Mouse (Mus musculus): Measurements from ENCODE around the gene Pbld1. TPM values are rescaled to one million over a fixed set of nuclear protein-coding genes. Genes with fewer than 3 reads are reported as not detected.
"Not testable (repeated sequence)": the region's sequence is repeated elsewhere in the genome, so short reads cannot be mapped to it uniquely, and the experiment has no call there.

Pbld1 gene
- polyA plus RNA-seq, 1 experiment from 2014 or later, result 1.8 TPM

- no peaks in the 10 kb centered on the region for H3K9me3 ChIP-seq
- WGBS, result 87% methylated on average over 8 of the region's 8 CpGs
Measured at GRCm38 (mm10) chr10:63047751-63048150, 12.2 kb upstream of the Pbld1 start.

GRCm38 (mm10) chr10:63049106-63049505, 10.9 kb upstream of the Pbld1 start:
- no peaks in the 10 kb centered on the region for H3K9me3 ChIP-seq
- no peak overlapping the region for H3K4me3 ChIP-seq
- H3K36me3 ChIP-seq, result no peaks in the 10 kb centered on the region
- H3K4me2 ChIP-seq, result no peak overlapping the region
- no peak overlapping the region for H3K27ac ChIP-seq
- no peak overlapping the region for H3K9ac ChIP-seq
- ATAC-seq (ENCODE audit: insufficient number of reproducible peaks, insufficient read depth, low FRiP score, low TSS enrichment, low read depth), result no peak
- WGBS, result 78% methylated on average over 2 of the region's 2 CpGs
- H3K4me1 ChIP-seq, result no peaks in the 10 kb centered on the region
- no peaks in the 10 kb centered on the region for H3K27me3 ChIP-seq

More at GRCm38 (mm10) chr10:63047751-63048150, 12.2 kb upstream of the Pbld1 start:
- no peaks in the 10 kb centered on the region for H3K4me1 ChIP-seq
- ATAC-seq (ENCODE audit: insufficient number of reproducible peaks, insufficient read depth, low FRiP score, low TSS enrichment, low read depth), result no peak
- no peak overlapping the region for H3K4me3 ChIP-seq
- H3K27ac ChIP-seq, result no peak overlapping the region
- H3K27me3 ChIP-seq, result no peaks in the 10 kb centered on the region
- H3K4me2 ChIP-seq, result no peak overlapping the region
- H3K9ac ChIP-seq, result no peak overlapping the region
- H3K36me3 ChIP-seq, result no peaks in the 10 kb centered on the region

GRCm38 (mm10) chr10:63051267-63051666, 8.7 kb upstream of the Pbld1 start:
- no peaks in the 10 kb centered on the region for H3K36me3 ChIP-seq
- no peak overlapping the region for H3K27ac ChIP-seq
- H3K4me3 ChIP-seq, result no peak overlapping the region
- H3K4me2 ChIP-seq, result no peak overlapping the region
- H3K9ac ChIP-seq, result no peak overlapping the region
- H3K27me3 ChIP-seq, result no peaks in the 10 kb centered on the region
- H3K4me1 ChIP-seq, result no peaks in the 10 kb centered on the region
- no peak for ATAC-seq (ENCODE audit: insufficient number of reproducible peaks, insufficient read depth, low FRiP score, low TSS enrichment, low read depth)
- 69% methylated on average over 7 of the region's 7 CpGs for WGBS
- H3K9me3 ChIP-seq, result no peaks in the 10 kb centered on the region

GRCm38 (mm10) chr10:63052011-63052410, 8.0 kb upstream of the Pbld1 start:
- no peaks in the 10 kb centered on the region for H3K9me3 ChIP-seq
- no peak overlapping the region for H3K9ac ChIP-seq
- H3K4me2 ChIP-seq, result no peak overlapping the region
- no peaks in the 10 kb centered on the region for H3K36me3 ChIP-seq
- WGBS, result 74% methylated on average over 6 of the region's 6 CpGs
- H3K27ac ChIP-seq, result no peak overlapping the region
- H3K27me3 ChIP-seq, result no peaks in the 10 kb centered on the region
- no peak for ATAC-seq (ENCODE audit: insufficient number of reproducible peaks, insufficient read depth, low FRiP score, low TSS enrichment, low read depth)
- H3K4me1 ChIP-seq, result no peaks in the 10 kb centered on the region
- H3K4me3 ChIP-seq, result no peak overlapping the region

GRCm38 (mm10) chr10:63053007-63053406, 7.0 kb upstream of the Pbld1 start:
- Histone ChIP-seq H3K9me3 (no peaks in the 10 kb centered on the region), H3K4me2 (no peak overlapping the region), H3K9ac (no peak overlapping the region), H3K4me3 (no peak overlapping the region), H3K27ac (no peak overlapping the region), H3K27me3 (no peaks in the 10 kb centered on the region), H3K36me3 (no peaks in the 10 kb centered on the region), H3K4me1 (no peaks in the 10 kb centered on the region)
- 48% methylated on average over 6 of the region's 6 CpGs for WGBS
- ATAC-seq (ENCODE audit: insufficient number of reproducible peaks, insufficient read depth, low FRiP score, low TSS enrichment, low read depth), result no peak

GRCm38 (mm10) chr10:63054071-63054470, 5.9 kb upstream of the Pbld1 start:
- not testable (repeated sequence) for ATAC-seq (ENCODE audit: insufficient number of reproducible peaks, insufficient read depth, low FRiP score, low TSS enrichment, low read depth); H3K4me2 ChIP-seq; H3K9me3 ChIP-seq; H3K27me3 ChIP-seq; H3K4me1 ChIP-seq; H3K9ac ChIP-seq; H3K27ac ChIP-seq; H3K4me3 ChIP-seq; H3K36me3 ChIP-seq
- 85% methylated on average over 6 of the region's 6 CpGs for WGBS

GRCm38 (mm10) chr10:63054586-63054985, 5.4 kb upstream of the Pbld1 start:
- no peak for ATAC-seq (ENCODE audit: insufficient number of reproducible peaks, insufficient read depth, low FRiP score, low TSS enrichment, low read depth)
- WGBS, result 63% methylated on average over 2 of the region's 2 CpGs
- H3K4me3 ChIP-seq, result no peak overlapping the region
- no peaks in the 10 kb centered on the region for H3K27me3 ChIP-seq
- no peak overlapping the region for H3K27ac ChIP-seq
- H3K9me3 ChIP-seq, result no peaks in the 10 kb centered on the region
- no peak overlapping the region for H3K4me2 ChIP-seq
- H3K36me3 ChIP-seq, result no peaks in the 10 kb centered on the region
- H3K9ac ChIP-seq, result no peak overlapping the region
- no peaks in the 10 kb centered on the region for H3K4me1 ChIP-seq

GRCm38 (mm10) chr10:63056966-63057750, 2.8 kb upstream of the Pbld1 start:
- no peaks in the 10 kb centered on the region for H3K4me1 ChIP-seq
- no peaks in the 10 kb centered on the region for H3K9me3 ChIP-seq
- no peak for ATAC-seq (ENCODE audit: insufficient number of reproducible peaks, insufficient read depth, low FRiP score, low TSS enrichment, low read depth)
- no peak overlapping the region for H3K27ac ChIP-seq
- WGBS, result 42% methylated on average over 24 of the region's 24 CpGs
- H3K36me3 ChIP-seq, result no peaks in the 10 kb centered on the region
- H3K4me3 ChIP-seq, result no peak overlapping the region
- no peaks in the 10 kb centered on the region for H3K27me3 ChIP-seq
- H3K4me2 ChIP-seq, result no peak overlapping the region
- no peak overlapping the region for H3K9ac ChIP-seq

GRCm38 (mm10) chr10:63060406-63060805, 444 bp downstream of the Pbld1 start:
- Histone ChIP-seq H3K27ac (no peak overlapping the region), H3K9me3 (no peaks in the 10 kb centered on the region), H3K4me2 (no peak overlapping the region), H3K36me3 (no peaks in the 10 kb centered on the region), H3K27me3 (no peaks in the 10 kb centered on the region), H3K4me3 (no peak overlapping the region), H3K9ac (no peak overlapping the region), H3K4me1 (no peaks in the 10 kb centered on the region)
- ATAC-seq (ENCODE audit: insufficient number of reproducible peaks, insufficient read depth, low FRiP score, low TSS enrichment, low read depth), result no peak
- WGBS, result 67% methylated on average over 11 of the region's 11 CpGs

GRCm38 (mm10) chr10:63061266-63061665, 1.3 kb downstream of the Pbld1 start:
- no peak overlapping the region for H3K4me3 ChIP-seq
- no peaks in the 10 kb centered on the region for H3K9me3 ChIP-seq
- H3K36me3 ChIP-seq, result no peaks in the 10 kb centered on the region
- H3K9ac ChIP-seq, result no peak overlapping the region
- no peaks in the 10 kb centered on the region for H3K4me1 ChIP-seq
- no peak overlapping the region for H3K27ac ChIP-seq
- no peak for ATAC-seq (ENCODE audit: insufficient number of reproducible peaks, insufficient read depth, low FRiP score, low TSS enrichment, low read depth)
- WGBS, result 68% methylated on average over 12 of the region's 12 CpGs
- no peaks in the 10 kb centered on the region for H3K27me3 ChIP-seq
- no peak overlapping the region for H3K4me2 ChIP-seq

GRCm38 (mm10) chr10:63062696-63063095, 2.7 kb downstream of the Pbld1 start:
- no peak overlapping the region for H3K4me3 ChIP-seq
- H3K27ac ChIP-seq, result no peak overlapping the region
- 88% methylated on average over 5 of the region's 5 CpGs for WGBS
- no peaks in the 10 kb centered on the region for H3K9me3 ChIP-seq
- no peak overlapping the region for H3K4me2 ChIP-seq
- H3K4me1 ChIP-seq, result no peaks in the 10 kb centered on the region
- ATAC-seq (ENCODE audit: insufficient number of reproducible peaks, insufficient read depth, low FRiP score, low TSS enrichment, low read depth), result no peak
- H3K9ac ChIP-seq, result no peak overlapping the region
- no peaks in the 10 kb centered on the region for H3K36me3 ChIP-seq
- no peaks in the 10 kb centered on the region for H3K27me3 ChIP-seq

GRCm38 (mm10) chr10:63063365-63063764, 3.4 kb downstream of the Pbld1 start:
- no peaks in the 10 kb centered on the region for H3K27me3 ChIP-seq
- H3K36me3 ChIP-seq, result no peaks in the 10 kb centered on the region
- WGBS, result 75% methylated on average over 7 of the region's 7 CpGs
- ATAC-seq (ENCODE audit: insufficient number of reproducible peaks, insufficient read depth, low FRiP score, low TSS enrichment, low read depth), result no peak
- no peaks in the 10 kb centered on the region for H3K4me1 ChIP-seq
- no peak overlapping the region for H3K27ac ChIP-seq
- H3K4me3 ChIP-seq, result no peak overlapping the region
- no peak overlapping the region for H3K4me2 ChIP-seq
- H3K9ac ChIP-seq, result no peak overlapping the region
- H3K9me3 ChIP-seq, result no peaks in the 10 kb centered on the region
